Mouse (Mus musculus) midbrain, embryonic 11.5 days (tissue): ENCODE data around the gene Kmt5c. TPM values are rescaled to one million over a fixed set of nuclear protein-coding genes. Genes with fewer than 3 reads are reported as not detected.
"Not testable (repeated sequence)": the region's sequence is repeated elsewhere in the genome, so short reads cannot be mapped to it uniquely, and the experiment has no call there.

ENCODE experiments used
- ATAC-seq: fragments of 200-750 bp; cut with Nextera tagmentation; 2 replicates; pipeline ENCODE4 v1.8.0; 2017; ENCODE audit warnings: moderate TSS enrichment, moderate library complexity; ENCODE audit not compliant: low FRiP score
- DNase-seq: peaks from one replicate; pipeline ENCODE4 v3.0.0; 2015; ENCODE audit warnings: low spot score; ENCODE audit errors: missing footprints
- H3K27ac ChIP-seq: fragments of 300-500 bp; sonication (generic); 2 replicates; pipeline ENCODE4 v1.5.1; 2014; ENCODE audit warnings: low read depth, low read length
- H3K27me3 ChIP-seq: fragments of 300-500 bp; sonication (generic); 2 replicates; pipeline ENCODE4 v1.6.1; 2014; ENCODE audit warnings: mild to moderate bottlenecking, low read length, moderate library complexity, mixed read lengths; ENCODE audit not compliant: control insufficient read depth, insufficient read depth
- H3K36me3 ChIP-seq: fragments of 300-500 bp; sonication (generic); 2 replicates; pipeline ENCODE4 v1.6.1; 2014; ENCODE audit warnings: mild to moderate bottlenecking, low read length, moderate library complexity, mixed read lengths; ENCODE audit not compliant: control insufficient read depth, insufficient read depth
- H3K4me1 ChIP-seq: fragments of 300-500 bp; sonication (generic); 2 replicates; pipeline ENCODE4 v1.6.1; 2014; ENCODE audit warnings: low read length; ENCODE audit not compliant: control insufficient read depth, insufficient read depth
- H3K4me2 ChIP-seq: fragments of 300-500 bp; sonication (generic); 2 replicates; pipeline ENCODE4 v1.6.1; 2014; ENCODE audit warnings: mild to moderate bottlenecking, moderate library complexity
- H3K4me3 ChIP-seq: fragments of 300-500 bp; sonication (generic); 2 replicates; pipeline ENCODE4 v1.5.1; 2014; ENCODE audit warnings: low read depth, low read length
- H3K9ac ChIP-seq: fragments of 300-500 bp; sonication (generic); 2 replicates; pipeline ENCODE4 v1.6.1; 2014; ENCODE audit warnings: low read length
- H3K9me3 ChIP-seq: fragments of 300-500 bp; sonication (generic); 2 replicates; pipeline ENCODE4 v1.6.1; 2016; ENCODE audit warnings: low read length; ENCODE audit not compliant: control insufficient read depth
- WGBS: fragments of 180-500 bp; shearing (Covaris S2); extraction: QIAGEN DNeasy Blood & Tissue Kit; methylation state at CpG from one replicate; pipeline ENCODE4 v1.1.7; 2014; 5-methylcytosine and 5-hydroxymethylcytosine counted together
- polyA plus RNA-seq: library from polyadenylated mRNA; unstranded; fragments of >200 nt; fragmentation: Nextera tagmentation; extraction: Ambion mirVana; gene quantifications from 2 replicates; pipeline ENCODE4 v1.2.1, GENCODE M21; 2014

The Kmt5c gene
- polyA plus RNA-seq, 1 experiment from 2014 or later, result 71.5 TPM

GRCm38 (mm10) chr7:4792278-4793212, 52.6 kb downstream of the Kmt5c start, which contains the start of gene Rpl28:
Gene Rpl28, plus strand, starts transcription at chr7:4792874.
- Histone ChIP-seq H3K27ac (peak within 1 kb of the TSS; percentile 78), H3K9ac (peak within 1 kb of the TSS; percentile 92), H3K27me3 (peaks cover 11% of the 10 kb centered on the region; the same call in 1 of the 2 replicates), H3K36me3 (peaks cover 13% of the 10 kb centered on the region), H3K9me3 (no peaks in the 10 kb centered on the region), H3K4me2 (peak within 1 kb of the TSS; percentile 76), H3K4me3 (peak within 1 kb of the TSS; percentile 70), H3K4me1 (peaks cover 13% of the 10 kb centered on the region)
- WGBS, result 2% methylated on average over 54 of the region's 54 CpGs
- peak; percentile 92 for ATAC-seq
- peak; percentile 99 for DNase-seq

- Histone ChIP-seq H3K4me1 (peaks cover 13% of the 10 kb centered on the region), H3K4me2 (peak overlapping the region; percentile 76), H3K4me3 (peak overlapping the region; percentile 70), H3K9ac (peak overlapping the region; percentile 92), H3K27ac (peak overlapping the region; percentile 78), H3K36me3 (peaks cover 13% of the 10 kb centered on the region), H3K27me3 (peaks cover 10% of the 10 kb centered on the region; the same call in 1 of the 2 replicates)
- DNase-seq, H3K9me3 ChIP-seq, ATAC-seq: not testable (repeated sequence)
- WGBS, result under 1% methylated on average over 30 of the region's 31 CpGs
Observed at GRCm38 (mm10) chr7:4793248-4793647, 53.3 kb downstream of the Kmt5c start.

- 41% methylated on average over 4 of the region's 4 CpGs for WGBS
- Histone ChIP-seq H3K4me3 (peak overlapping the region; percentile 70), H3K27me3 (peaks cover 6% of the 10 kb centered on the region; the same call in 1 of the 2 replicates), H3K4me1 (peaks cover 9% of the 10 kb centered on the region), H3K9ac (peak overlapping the region; percentile 92), H3K27ac (no peak overlapping the region), H3K36me3 (peaks cover 13% of the 10 kb centered on the region), H3K9me3 (no peaks in the 10 kb centered on the region), H3K4me2 (peak overlapping the region; percentile 76)
- ATAC-seq (no peak), DNase-seq (no peak)
Observed at GRCm38 (mm10) chr7:4793674-4794073, 53.8 kb downstream of the Kmt5c start.

DNA sequence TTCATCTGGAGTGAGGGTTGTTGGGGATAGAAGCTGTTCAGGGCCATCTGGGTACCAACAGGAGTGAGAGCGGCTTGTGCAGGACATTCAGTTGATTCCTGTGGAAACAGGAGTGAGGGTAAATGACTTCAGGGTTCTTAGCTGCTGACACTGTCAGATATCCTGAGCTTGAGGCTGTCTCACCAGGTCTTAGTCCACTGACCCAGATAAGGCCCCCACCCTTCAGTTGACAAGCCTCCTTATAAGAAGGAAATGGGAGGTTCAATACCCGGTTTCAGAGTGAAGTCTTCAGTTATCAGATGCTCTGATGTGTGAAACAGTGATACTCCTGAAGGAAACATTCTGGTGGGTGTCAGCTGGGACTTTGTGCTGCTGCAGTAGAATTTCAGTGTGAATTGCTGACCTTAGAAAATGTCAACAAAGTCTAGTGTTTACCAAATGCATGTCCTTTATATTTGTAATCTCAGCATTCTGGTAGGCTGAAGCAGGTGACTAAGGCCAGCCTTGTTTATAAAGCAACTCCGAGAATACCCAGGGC, 54.8 kb downstream of the Kmt5c start:
- Histone ChIP-seq H3K27ac (no peak overlapping the region), H3K4me2 (no peak overlapping the region), H3K9ac (no peak overlapping the region), H3K4me1 (peaks cover 6% of the 10 kb centered on the region), H3K4me3 (no peak overlapping the region), H3K36me3 (peaks cover 13% of the 10 kb centered on the region), H3K9me3 (no peaks in the 10 kb centered on the region), H3K27me3 (peaks cover 3% of the 10 kb centered on the region; the same call in 1 of the 2 replicates)
- DNase-seq (no peak), ATAC-seq (no peak)
- WGBS, result 84% methylated on average over 3 of the region's 3 CpGs

DNA sequence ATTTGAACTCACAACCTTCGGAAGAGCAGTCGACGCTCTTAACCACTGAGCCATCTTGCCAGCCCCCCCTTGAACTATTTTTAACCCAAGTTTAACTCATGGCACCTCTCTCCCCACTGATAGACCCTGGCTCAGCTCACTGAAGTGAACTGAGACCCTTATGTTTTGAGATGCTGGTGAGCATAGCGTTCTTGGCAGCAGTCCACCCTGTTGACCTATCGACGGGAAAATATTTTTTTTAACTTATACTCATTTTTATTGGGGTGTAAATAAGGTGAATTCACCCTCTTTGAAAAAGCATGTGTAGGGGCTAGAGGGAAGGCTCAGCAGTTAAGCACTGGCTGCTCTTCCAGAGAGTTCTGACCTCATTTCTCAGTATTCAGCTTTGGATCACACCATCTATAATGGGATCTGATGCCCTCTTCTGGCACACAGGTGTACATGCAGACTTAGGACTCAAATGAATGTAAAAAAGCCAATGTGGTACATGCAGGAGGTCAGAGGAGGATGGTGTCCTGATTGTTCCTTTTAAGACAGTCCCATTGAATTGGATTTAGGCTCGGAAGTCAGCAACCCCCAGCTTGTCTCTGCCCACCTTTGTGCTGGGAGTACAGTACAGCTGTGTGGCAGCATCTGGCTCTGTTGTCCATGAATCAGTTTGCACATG, 56.0 kb downstream of the Kmt5c start:
- 75% methylated on average over 7 of the region's 7 CpGs for WGBS
- Histone ChIP-seq H3K9me3 (no peaks in the 10 kb centered on the region), H3K27ac (no peak overlapping the region), H3K4me1 (peaks cover 6% of the 10 kb centered on the region), H3K9ac (no peak overlapping the region), H3K4me3 (no peak overlapping the region), H3K36me3 (peaks cover 13% of the 10 kb centered on the region), H3K4me2 (no peak overlapping the region), H3K27me3 (no peaks in the 10 kb centered on the region)
- peak; percentile 83 for DNase-seq
- no peak for ATAC-seq

Other genes starting within 250 kb of the Kmt5c start
- gene Ppp1r12c, start 238.4 kb upstream of the Kmt5c start, polyA plus RNA-seq, result 28.4 and 32.7 TPM in 2 replicates
- 6.6 and 8.1 TPM in 2 replicates for gene Tnnt1, start 223.7 kb upstream of the Kmt5c start, polyA plus RNA-seq
- 0.97 and 1.7 TPM in 2 replicates for gene Tnni3, start 215.9 kb upstream of the Kmt5c start, polyA plus RNA-seq
- gene Dnaaf3, start 207.7 kb upstream of the Kmt5c start, polyA plus RNA-seq, result 0.85 and 1.1 TPM in 2 replicates
- gene Syt5, start 192.6 kb upstream of the Kmt5c start, polyA plus RNA-seq, result 10.4 and 10.5 TPM in 2 replicates
- gene Ptprh, start 136.1 kb upstream of the Kmt5c start, polyA plus RNA-seq, result not detected in 2 replicates
- gene Tmem86b, start 108.7 kb upstream of the Kmt5c start, polyA plus RNA-seq, result 2.4 and 3.6 TPM in 2 replicates
- 4.4 and 6.1 TPM in 2 replicates for gene Ppp6r1, start 81.1 kb upstream of the Kmt5c start, polyA plus RNA-seq
- 111 and 113 TPM in 2 replicates for gene Hspbp1, start 55.0 kb upstream of the Kmt5c start, polyA plus RNA-seq
- gene Brsk1, start 49.5 kb upstream of the Kmt5c start, polyA plus RNA-seq, result 2.3 and 3.2 TPM in 2 replicates
- not detected in 2 replicates for gene Tmem150b, start 14.9 kb upstream of the Kmt5c start, polyA plus RNA-seq
- 34.5 and 36.6 TPM in 2 replicates for gene Cox6b2, start 13.0 kb downstream of the Kmt5c start, polyA plus RNA-seq
- gene Fam71e2, start 31.2 kb downstream of the Kmt5c start, polyA plus RNA-seq, result not detected in 2 replicates
- gene Il11, start 42.7 kb downstream of the Kmt5c start, polyA plus RNA-seq, result 0.07 TPM in 1 of 2 replicates, not detected in the other
- not detected in 2 replicates for gene Tmem190, start 42.8 kb downstream of the Kmt5c start, polyA plus RNA-seq
- 1.3 and 1.4 TPM in 2 replicates for gene Tmem238, start 49.5 kb downstream of the Kmt5c start, polyA plus RNA-seq
- 203 and 211 TPM in 2 replicates for gene Rpl28, start 52.8 kb downstream of the Kmt5c start, polyA plus RNA-seq
- gene Ube2s, start 72.5 kb downstream of the Kmt5c start, polyA plus RNA-seq, result 392 and 412 TPM in 2 replicates
- gene Shisa7, start 104.6 kb downstream of the Kmt5c start, polyA plus RNA-seq, result 1.9 and 2.4 TPM in 2 replicates
- gene Isoc2b, start 130.1 kb downstream of the Kmt5c start, polyA plus RNA-seq, result 2.6 and 4.6 TPM in 2 replicates
- 0.63 and 0.78 TPM in 2 replicates for gene Isoc2a, start 137.0 kb downstream of the Kmt5c start, polyA plus RNA-seq
- gene Gm36210, start 166.4 kb downstream of the Kmt5c start, polyA plus RNA-seq, result 0.12 TPM in 1 of 2 replicates, not detected in the other
- gene Zfp628, start 175.1 kb downstream of the Kmt5c start, polyA plus RNA-seq, result 3.5 and 3.8 TPM in 2 replicates
- gene Nat14, start 181.9 kb downstream of the Kmt5c start, polyA plus RNA-seq, result 8.0 and 10.4 TPM in 2 replicates
- gene Ssc5d, start 185.7 kb downstream of the Kmt5c start, polyA plus RNA-seq, result 1.0 and 1.6 TPM in 2 replicates
- gene Sbk2, start 224.3 kb downstream of the Kmt5c start, polyA plus RNA-seq, result not detected in 2 replicates
- not detected in 2 replicates for gene Sbk3, start 231.1 kb downstream of the Kmt5c start, polyA plus RNA-seq